Mouse (Mus musculus) lung, adult 2 months (tissue): ENCODE results near the gene Angptl2.

Experiments
- CTCF ChIP-seq: fragments of 200-500 bp; IDR thresholded peaks from 2 replicates; pipeline ENCODE4 v1.5.1; 2011; ENCODE audit warnings: mild to moderate bottlenecking, low read length, control low read depth; ENCODE audit not compliant: insufficient read depth
- POLR2A ChIP-seq: fragments of 200-500 bp; IDR thresholded peaks from 2 replicates; pipeline ENCODE4 v1.6.1; 2011; ENCODE audit warnings: low read depth, mild to moderate bottlenecking, control low read depth, low read length, borderline replicate concordance; ENCODE audit errors: extremely low read depth

DNA sequence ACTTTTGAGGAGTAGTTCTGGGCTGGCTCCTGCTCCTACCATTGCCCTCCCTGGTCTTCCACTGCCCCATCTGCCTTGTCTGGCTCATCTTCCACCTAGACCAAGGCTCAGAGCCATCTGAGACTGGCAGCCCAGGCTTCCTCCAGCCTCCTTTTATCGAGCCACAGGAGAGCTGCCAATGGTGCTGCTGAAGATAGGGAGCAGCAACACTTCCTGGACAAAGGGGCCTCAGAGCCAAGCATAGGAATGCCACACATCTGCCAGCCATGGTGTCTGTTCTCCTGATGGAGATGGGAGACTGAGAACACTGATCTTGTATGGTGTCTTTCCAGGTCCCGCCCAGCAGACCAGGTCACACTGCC lies 53.2 kb downstream of the Angptl2 start:
- no peak for TF ChIP-seq POLR2A
- no peak for TF ChIP-seq CTCF
